Mouse (Mus musculus): ENCODE measurements around the gene Ptprh. TPM values are rescaled to one million over a fixed set of nuclear protein-coding genes. Genes with fewer than 3 reads are reported as not detected.

Ptprh gene
- polyA plus RNA-seq, 1 experiment, result 0.15 TPM

GRCm38 (mm10) chr7:4503858-4504257 is 100.0 kb downstream of the Ptprh start:
- Histone ChIP-seq H3K36me3 (ENCODE audit: control insufficient read depth, insufficient read depth, low read length) (no peaks in the 10 kb centered on the region), H3K27me3 (ENCODE audit: control insufficient read depth, insufficient read depth, low read length) (no peaks in the 10 kb centered on the region), H3K4me3 (ENCODE audit: control insufficient read depth, insufficient read depth, low read length) (no peak overlapping the region), H3K4me1 (replicated peaks; ENCODE audit: control insufficient read depth, insufficient read depth, low read length) (peaks cover 19% of the 10 kb centered on the region), H3K27ac (ENCODE audit: control insufficient read depth, insufficient read depth, low read length) (no peak overlapping the region)
- TF ChIP-seq POLR2A (IDR thresholded peaks at IDR 0.05; ENCODE audit: control insufficient read depth, extremely low read depth, insufficient read depth, low read length, poor library complexity) (no peak), CTCF (IDR thresholded peaks at IDR 0.05; ENCODE audit: borderline replicate concordance, control insufficient read depth, extremely low read depth, insufficient read depth, low read length, poor library complexity) (no peak)
- WGBS, result 79% methylated on average over 5 of the region's 5 CpGs
- no peak for DNase-seq

GRCm38 (mm10) chr7:4503100-4503499 is 100.7 kb downstream of the Ptprh start:
- no peaks in the 10 kb centered on the region for H3K36me3 ChIP-seq (ENCODE audit: control insufficient read depth, insufficient read depth, low read length)
- no peak overlapping the region for H3K27ac ChIP-seq (ENCODE audit: control insufficient read depth, insufficient read depth, low read length)
- no peak overlapping the region for H3K4me3 ChIP-seq (ENCODE audit: control insufficient read depth, insufficient read depth, low read length)
- 91% methylated on average over 4 of the region's 4 CpGs for WGBS
- no peak for TF ChIP-seq POLR2A (IDR thresholded peaks at IDR 0.05; ENCODE audit: control insufficient read depth, extremely low read depth, insufficient read depth, low read length, poor library complexity)
- no peak for TF ChIP-seq CTCF (IDR thresholded peaks at IDR 0.05; ENCODE audit: borderline replicate concordance, control insufficient read depth, extremely low read depth, insufficient read depth, low read length, poor library complexity)
- H3K4me1 ChIP-seq (replicated peaks; ENCODE audit: control insufficient read depth, insufficient read depth, low read length), result peaks cover 22% of the 10 kb centered on the region
- DNase-seq, result no peak
- H3K27me3 ChIP-seq (ENCODE audit: control insufficient read depth, insufficient read depth, low read length), result no peaks in the 10 kb centered on the region

- no peak for TF ChIP-seq POLR2A (IDR thresholded peaks at IDR 0.05; ENCODE audit: control insufficient read depth, extremely low read depth, insufficient read depth, low read length, poor library complexity)
- no peak for TF ChIP-seq CTCF (IDR thresholded peaks at IDR 0.05; ENCODE audit: borderline replicate concordance, control insufficient read depth, extremely low read depth, insufficient read depth, low read length, poor library complexity)
- Histone ChIP-seq H3K27me3 (ENCODE audit: control insufficient read depth, insufficient read depth, low read length) (no peaks in the 10 kb centered on the region), H3K4me1 (replicated peaks; ENCODE audit: control insufficient read depth, insufficient read depth, low read length) (peaks cover 22% of the 10 kb centered on the region), H3K27ac (ENCODE audit: control insufficient read depth, insufficient read depth, low read length) (no peak overlapping the region), H3K36me3 (ENCODE audit: control insufficient read depth, insufficient read depth, low read length) (no peaks in the 10 kb centered on the region), H3K4me3 (ENCODE audit: control insufficient read depth, insufficient read depth, low read length) (no peak overlapping the region)
- peak; percentile 30 for DNase-seq
- 53% methylated on average over 14 of the region's 14 CpGs for WGBS
Observed at GRCm38 (mm10) chr7:4502421-4503090, 101.3 kb downstream of the Ptprh start.

GRCm38 (mm10) chr7:4501558-4502397 is 102.1 kb downstream of the Ptprh start, which contains the start of gene Ppp1r12c:
Ppp1r12c (minus strand) TSS chr7:4501680.
- Histone ChIP-seq H3K27me3 (ENCODE audit: control insufficient read depth, insufficient read depth, low read length) (no peaks in the 10 kb centered on the region), H3K4me3 (ENCODE audit: control insufficient read depth, insufficient read depth, low read length) (peak within 1 kb of the TSS; percentile 100), H3K36me3 (ENCODE audit: control insufficient read depth, insufficient read depth, low read length) (peaks cover 4% of the 10 kb centered on the region), H3K27ac (ENCODE audit: control insufficient read depth, insufficient read depth, low read length) (peak within 1 kb of the TSS; percentile 95), H3K4me1 (replicated peaks; ENCODE audit: control insufficient read depth, insufficient read depth, low read length) (peaks cover 22% of the 10 kb centered on the region)
- TF ChIP-seq CTCF (IDR thresholded peaks at IDR 0.05; ENCODE audit: borderline replicate concordance, control insufficient read depth, extremely low read depth, insufficient read depth, low read length, poor library complexity) (peak; percentile 61; the same call in 1 of the 2 replicates), POLR2A (IDR thresholded peaks at IDR 0.05; ENCODE audit: control insufficient read depth, extremely low read depth, insufficient read depth, low read length, poor library complexity) (peak; percentile 88)
- WGBS, result 5% methylated on average over 62 of the region's 62 CpGs
- DNase-seq, result peak; percentile 94

GRCm38 (mm10) chr7:4500892-4501471 is 102.9 kb downstream of the Ptprh start:
- peak; percentile 57 for DNase-seq
- TF ChIP-seq POLR2A (IDR thresholded peaks at IDR 0.05; ENCODE audit: control insufficient read depth, extremely low read depth, insufficient read depth, low read length, poor library complexity) (no peak), CTCF (IDR thresholded peaks at IDR 0.05; ENCODE audit: borderline replicate concordance, control insufficient read depth, extremely low read depth, insufficient read depth, low read length, poor library complexity) (no peak)
- Histone ChIP-seq H3K4me3 (ENCODE audit: control insufficient read depth, insufficient read depth, low read length) (peak overlapping the region; percentile 100), H3K27ac (ENCODE audit: control insufficient read depth, insufficient read depth, low read length) (peak overlapping the region; percentile 55), H3K4me1 (replicated peaks; ENCODE audit: control insufficient read depth, insufficient read depth, low read length) (peaks cover 22% of the 10 kb centered on the region), H3K27me3 (ENCODE audit: control insufficient read depth, insufficient read depth, low read length) (no peaks in the 10 kb centered on the region), H3K36me3 (ENCODE audit: control insufficient read depth, insufficient read depth, low read length) (peaks cover 12% of the 10 kb centered on the region)
- 2% methylated on average over 52 of the region's 52 CpGs for WGBS

- no peak overlapping the region for H3K4me3 ChIP-seq (ENCODE audit: control insufficient read depth, insufficient read depth, low read length)
- TF ChIP-seq CTCF (IDR thresholded peaks at IDR 0.05; ENCODE audit: borderline replicate concordance, control insufficient read depth, extremely low read depth, insufficient read depth, low read length, poor library complexity) (no peak), POLR2A (IDR thresholded peaks at IDR 0.05; ENCODE audit: control insufficient read depth, extremely low read depth, insufficient read depth, low read length, poor library complexity) (no peak)
Observed at GRCm38 (mm10) chr7:4499034-4499433, 104.8 kb downstream of the Ptprh start.

More at GRCm38 (mm10) chr7:4499034-4499433, 104.8 kb downstream of the Ptprh start:
- Histone ChIP-seq H3K27ac (ENCODE audit: control insufficient read depth, insufficient read depth, low read length) (no peak overlapping the region), H3K36me3 (ENCODE audit: control insufficient read depth, insufficient read depth, low read length) (peaks cover 14% of the 10 kb centered on the region), H3K27me3 (ENCODE audit: control insufficient read depth, insufficient read depth, low read length) (no peaks in the 10 kb centered on the region), H3K4me1 (replicated peaks; ENCODE audit: control insufficient read depth, insufficient read depth, low read length) (peaks cover 22% of the 10 kb centered on the region)
- 95% methylated on average over 4 of the region's 4 CpGs for WGBS
- no peak for DNase-seq

Other genes with a start within 250 kb of the Ptprh start
- not detected in 2 replicates for gene Gp6, start 206.3 kb downstream of the Ptprh start, polyA plus RNA-seq (2012; rRNA removed)
- 9.1 and 10.8 TPM in 2 replicates for gene Rdh13, start 158.4 kb downstream of the Ptprh start, polyA plus RNA-seq (2012; rRNA removed)
- gene Eps8l1, start 143.4 kb downstream of the Ptprh start, polyA plus RNA-seq (2012; rRNA removed), result 4.2 and 24.2 TPM in 2 replicates
- gene Ppp1r12c, start 102.4 kb downstream of the Ptprh start, polyA plus RNA-seq (2012; rRNA removed), result 136 and 162 TPM in 2 replicates
- gene Tnnt1, start 87.7 kb downstream of the Ptprh start, polyA plus RNA-seq (2012; rRNA removed), result 1.8 TPM in 2 replicates
- 79.0 and 1,187 TPM in 2 replicates for gene Tnni3, start 79.8 kb downstream of the Ptprh start, polyA plus RNA-seq (2012; rRNA removed)
- gene Dnaaf3, start 71.6 kb downstream of the Ptprh start, polyA plus RNA-seq (2012; rRNA removed), result 8.3 and 9.8 TPM in 2 replicates
- gene Syt5, start 56.5 kb downstream of the Ptprh start, polyA plus RNA-seq (2012; rRNA removed), result 0.39 and 0.54 TPM in 2 replicates
- 103 and 113 TPM in 2 replicates for gene Tmem86b, start 27.4 kb upstream of the Ptprh start, polyA plus RNA-seq (2012; rRNA removed)
- 419 and 475 TPM in 2 replicates for gene Ppp6r1, start 55.0 kb upstream of the Ptprh start, polyA plus RNA-seq (2012; rRNA removed)
- 53.0 and 55.4 TPM in 2 replicates for gene Hspbp1, start 81.0 kb upstream of the Ptprh start, polyA plus RNA-seq (2012; rRNA removed)
- gene Brsk1, start 86.6 kb upstream of the Ptprh start, polyA plus RNA-seq (2012; rRNA removed), result 0.71 and 0.84 TPM in 2 replicates
- gene Tmem150b, start 121.2 kb upstream of the Ptprh start, polyA plus RNA-seq (2012; rRNA removed), result 2.2 and 3.7 TPM in 2 replicates
- gene Kmt5c, start 136.1 kb upstream of the Ptprh start, polyA plus RNA-seq (2012; rRNA removed), result 224 and 250 TPM in 2 replicates
- 36.6 and 47.7 TPM in 2 replicates for gene Cox6b2, start 149.1 kb upstream of the Ptprh start, polyA plus RNA-seq (2012; rRNA removed)
- 0.11 TPM in 1 of 2 replicates, not detected in the other for gene Fam71e2, start 167.3 kb upstream of the Ptprh start, polyA plus RNA-seq (2012; rRNA removed)
- gene Il11, start 178.8 kb upstream of the Ptprh start, polyA plus RNA-seq (2012; rRNA removed), result 0.13 and 0.32 TPM in 2 replicates
- not detected in 2 replicates for gene Tmem190, start 178.9 kb upstream of the Ptprh start, polyA plus RNA-seq (2012; rRNA removed)
- 18.1 and 23.5 TPM in 2 replicates for gene Tmem238, start 185.6 kb upstream of the Ptprh start, polyA plus RNA-seq (2012; rRNA removed)
- gene Rpl28, start 188.8 kb upstream of the Ptprh start, polyA plus RNA-seq (2012; rRNA removed), result 367 and 512 TPM in 2 replicates
- gene Ube2s, start 208.5 kb upstream of the Ptprh start, polyA plus RNA-seq (2012; rRNA removed), result 970 and 1,071 TPM in 2 replicates
- gene Shisa7, start 240.7 kb upstream of the Ptprh start, polyA plus RNA-seq (2012; rRNA removed), result 0.48 and 0.74 TPM in 2 replicates

Data from thymus, adult 2 months (tissue).